Mouse (Mus musculus) c-Kit-negative CD71-positive TER-119-positive erythroid progenitor cells, embryonic 14.5 days (primary cell): ENCODE data around the gene Kcnk7.

Source experiments
- DNase-seq: peaks from one replicate; pipeline ENCODE4 v3.0.0-alpha.2; 2013; ENCODE audit warnings: low read depth, low spot score

Kcnk7 gene

DNA sequence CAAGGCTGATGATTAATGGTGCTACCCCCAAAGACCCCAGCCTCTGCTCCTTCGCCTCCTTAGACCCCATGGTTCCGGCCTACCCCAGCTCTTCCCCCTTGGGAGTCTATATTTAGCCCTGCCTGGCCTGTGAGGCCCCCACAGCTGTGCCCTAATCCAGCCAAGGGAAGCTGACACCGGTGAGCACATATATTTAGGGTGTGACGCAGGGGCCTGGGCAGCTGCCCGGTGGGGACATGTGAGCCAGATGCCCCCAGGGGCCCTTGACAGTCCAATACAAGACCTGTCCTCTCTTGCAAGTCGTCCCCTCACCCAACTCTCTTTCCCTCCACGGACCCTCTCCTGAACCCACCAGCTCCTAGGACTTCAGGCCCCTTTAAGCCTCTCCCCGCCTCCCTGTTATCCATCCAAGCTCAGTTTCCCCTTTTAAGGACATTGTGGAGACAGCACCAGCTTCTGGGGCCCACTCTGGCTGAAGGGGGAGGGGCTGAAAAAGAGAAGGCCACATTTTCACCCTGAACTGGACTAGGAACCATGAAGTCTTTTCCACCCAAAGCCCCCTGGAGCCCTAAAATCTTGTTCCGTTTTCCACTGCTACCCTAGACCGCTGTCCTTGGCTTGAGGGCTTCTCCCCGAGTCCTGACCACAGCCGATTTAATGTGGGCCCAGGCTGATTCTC is 21.0 kb downstream of the Kcnk7 start:
- no peak for DNase-seq

DNA sequence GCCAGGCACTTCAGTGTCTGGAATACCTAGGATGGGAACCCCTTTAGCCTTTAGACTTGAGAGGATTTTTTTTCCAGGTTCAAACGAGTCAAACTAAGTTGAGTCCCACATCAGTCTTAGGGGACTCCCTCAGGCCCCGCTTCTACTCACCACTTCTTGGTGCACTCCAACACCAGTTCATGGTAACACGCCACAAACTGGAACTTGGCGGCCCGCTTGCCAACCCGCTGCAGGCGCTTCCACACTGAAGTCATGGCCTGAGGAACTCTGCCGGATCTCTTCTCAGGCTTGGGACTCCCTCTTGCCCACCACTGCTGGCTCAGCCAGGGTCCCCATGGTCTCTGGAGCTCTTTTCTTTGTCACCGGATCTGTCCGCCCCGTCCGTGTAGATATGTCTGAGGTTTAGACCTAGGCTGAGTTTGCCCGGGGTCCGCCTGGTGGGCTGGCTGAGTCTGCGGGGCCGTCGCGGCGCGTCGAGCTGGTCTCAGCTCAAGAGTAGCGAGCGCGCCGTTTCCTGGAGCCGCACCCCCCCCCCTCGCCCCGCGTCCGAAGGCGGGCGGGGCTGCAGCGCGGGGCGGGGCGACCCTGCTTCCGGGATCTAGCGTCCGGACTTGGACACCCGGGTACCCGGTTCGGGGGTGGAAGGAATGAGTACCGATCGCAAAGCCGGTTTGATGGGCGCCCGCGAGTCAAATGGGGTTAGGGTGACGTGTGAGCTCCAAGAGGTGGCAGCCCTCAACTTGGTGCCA is 21.8 kb downstream of the Kcnk7 start, which contains the start of gene Ehbp1l1:
Gene Ehbp1l1 (minus strand): TSS at position 551 of the 749 bp plus-strand sequence.
- peak; percentile 71 for DNase-seq

DNA sequence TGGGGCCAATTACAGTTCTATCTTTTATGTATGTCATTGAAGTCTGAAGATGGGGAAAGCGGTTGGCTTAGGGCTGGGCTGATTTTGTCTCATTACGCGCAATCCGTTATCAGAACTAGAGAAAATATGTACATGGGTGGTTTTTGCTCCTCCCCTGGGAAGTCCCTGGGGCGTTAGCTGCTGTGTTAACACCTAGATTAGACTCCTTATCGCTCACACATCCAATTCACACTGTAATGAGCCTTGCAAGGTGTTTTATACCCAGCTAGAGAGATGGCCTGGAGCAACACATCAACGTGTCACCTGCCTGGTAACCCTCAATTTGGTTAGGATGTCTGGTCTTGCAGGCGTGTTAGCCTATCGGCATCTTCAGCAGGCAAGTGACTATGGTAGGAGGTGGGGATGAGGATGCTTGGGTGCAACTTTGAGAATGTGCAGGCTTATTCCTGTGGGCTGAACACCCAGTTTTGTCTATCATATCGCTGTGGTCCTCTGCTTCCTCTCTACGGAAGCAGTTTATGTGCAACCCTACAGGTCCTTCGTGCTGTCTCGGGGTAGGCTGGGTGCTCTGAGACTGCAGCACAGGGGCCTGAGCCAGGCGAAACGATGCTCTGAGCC is 22.9 kb downstream of the Kcnk7 start:
- peak; percentile 83 for DNase-seq

DNA sequence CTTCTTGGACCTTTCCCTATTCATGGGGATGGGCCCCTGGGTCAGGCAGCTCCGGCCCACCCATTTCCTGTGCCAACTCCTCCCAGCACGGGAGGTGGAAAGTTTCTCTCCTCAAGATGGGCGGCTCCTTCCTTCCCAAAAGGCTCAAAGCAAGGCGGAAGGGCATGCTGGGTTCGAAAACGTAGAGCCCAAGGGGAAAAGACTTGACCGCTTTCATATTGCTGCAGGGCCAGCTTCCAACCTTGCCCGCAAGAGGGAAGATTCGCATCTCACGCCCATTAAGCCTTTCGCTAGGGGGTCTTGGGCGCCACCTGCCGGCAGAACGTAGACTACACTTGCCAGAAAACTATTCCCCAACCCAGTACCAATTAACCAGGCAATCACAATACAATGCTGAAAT is 23.5 kb downstream of the Kcnk7 start:
- peak; percentile 83 for DNase-seq

DNA sequence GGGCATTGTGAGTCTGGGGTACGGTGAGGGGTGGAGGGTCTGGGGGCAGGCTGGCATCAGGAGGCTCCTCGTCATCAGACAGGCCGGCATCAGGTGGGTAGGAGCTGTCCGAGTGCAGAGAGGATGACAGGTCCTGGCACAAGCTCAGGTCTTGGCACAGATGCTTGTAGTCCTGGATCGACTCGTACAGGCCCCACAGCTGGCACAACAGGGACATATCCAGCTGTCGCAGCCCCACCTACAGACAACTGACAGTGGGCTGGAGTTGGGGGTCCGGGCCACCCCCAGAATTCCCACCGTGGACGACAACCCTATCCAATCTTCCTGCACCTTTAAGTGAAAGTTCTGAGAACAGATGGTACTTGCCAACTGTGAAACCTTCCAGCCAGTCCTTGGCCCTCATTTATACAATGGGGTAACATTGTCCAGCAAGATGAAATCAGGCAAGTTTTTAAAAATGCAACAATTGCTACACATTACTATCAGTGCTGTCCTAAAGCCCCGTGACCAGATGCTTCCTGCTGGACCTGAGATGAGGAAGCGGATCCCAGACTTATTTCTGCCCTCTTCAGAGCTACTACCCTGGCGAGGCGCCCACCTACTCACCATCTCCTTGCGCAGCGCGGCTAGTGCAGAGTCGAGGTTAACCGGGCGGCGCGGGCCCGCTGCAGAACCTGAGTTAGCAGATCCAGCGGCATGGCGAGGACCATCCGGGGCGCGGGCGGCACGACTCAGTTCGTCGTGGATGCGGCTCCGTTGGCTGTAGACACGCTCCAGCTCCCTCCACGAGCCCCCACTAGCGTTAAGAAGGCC is 24.7 kb downstream of the Kcnk7 start:
- DNase-seq = no peak

DNA sequence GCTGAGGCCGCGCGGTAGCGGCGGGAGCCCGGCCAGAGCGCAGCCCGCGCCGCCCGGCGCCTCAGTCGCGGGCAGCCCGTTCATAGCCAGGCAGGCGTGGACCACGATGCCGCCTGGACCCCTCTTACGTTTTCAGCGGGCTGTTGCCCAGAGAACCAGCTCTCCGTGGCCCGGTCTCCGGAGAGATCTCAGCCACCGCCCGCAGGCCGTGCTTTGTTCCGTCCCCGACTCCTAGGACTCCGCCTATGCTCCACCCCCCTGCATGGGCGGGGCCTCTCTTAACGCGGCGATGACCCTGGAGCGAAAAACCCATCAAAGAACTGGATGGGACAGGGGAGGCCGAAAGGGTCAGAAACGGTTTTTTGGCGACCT is 25.3 kb downstream of the Kcnk7 start, which contains the start of gene Fam89b:
Gene Fam89b (minus strand): TSS at position 210 of the 372 bp plus-strand sequence.
- peak; percentile 82 for DNase-seq

DNA sequence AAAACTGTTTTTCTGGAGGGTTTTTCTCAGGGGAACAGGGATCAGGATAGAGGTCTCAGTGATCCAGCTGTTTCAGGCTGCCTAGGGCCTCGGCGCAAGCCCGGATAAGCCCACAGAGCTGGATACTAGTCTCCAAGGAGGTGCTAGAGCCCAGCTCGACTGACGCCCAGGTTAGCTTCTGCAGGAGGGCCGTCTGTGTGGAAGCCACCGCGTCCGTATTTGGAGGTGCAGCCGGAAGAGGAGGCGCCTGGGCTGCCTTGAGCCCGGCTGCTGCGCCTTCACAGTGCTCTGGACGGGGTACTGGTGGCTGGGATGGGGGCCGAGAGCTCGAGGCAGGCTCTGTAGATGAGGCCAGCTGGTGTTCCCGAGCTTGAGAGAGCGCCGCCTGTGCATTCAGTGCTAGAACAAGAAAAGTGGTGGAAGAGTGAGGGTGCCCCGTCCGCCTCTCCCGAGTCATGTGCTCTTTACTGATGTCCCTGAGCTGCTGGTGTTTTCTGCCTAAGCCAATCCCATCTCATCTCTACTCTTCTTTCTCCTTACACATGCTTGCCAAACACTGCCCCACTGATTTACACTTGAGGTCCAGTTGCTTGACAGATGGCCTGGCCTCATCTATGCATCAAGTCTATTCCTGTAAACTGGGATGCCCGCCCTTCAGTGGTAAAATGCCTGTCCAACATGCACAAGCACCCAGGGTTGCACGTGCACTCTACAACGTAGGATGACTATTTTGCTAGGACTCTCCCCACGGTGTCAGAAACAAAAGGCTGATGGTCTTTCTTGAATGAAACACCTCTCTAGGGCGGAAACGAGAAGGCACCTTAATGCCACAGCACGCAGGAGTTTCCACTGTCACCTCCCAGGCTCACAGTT is 26.4 kb downstream of the Kcnk7 start:
- no peak for DNase-seq

DNA sequence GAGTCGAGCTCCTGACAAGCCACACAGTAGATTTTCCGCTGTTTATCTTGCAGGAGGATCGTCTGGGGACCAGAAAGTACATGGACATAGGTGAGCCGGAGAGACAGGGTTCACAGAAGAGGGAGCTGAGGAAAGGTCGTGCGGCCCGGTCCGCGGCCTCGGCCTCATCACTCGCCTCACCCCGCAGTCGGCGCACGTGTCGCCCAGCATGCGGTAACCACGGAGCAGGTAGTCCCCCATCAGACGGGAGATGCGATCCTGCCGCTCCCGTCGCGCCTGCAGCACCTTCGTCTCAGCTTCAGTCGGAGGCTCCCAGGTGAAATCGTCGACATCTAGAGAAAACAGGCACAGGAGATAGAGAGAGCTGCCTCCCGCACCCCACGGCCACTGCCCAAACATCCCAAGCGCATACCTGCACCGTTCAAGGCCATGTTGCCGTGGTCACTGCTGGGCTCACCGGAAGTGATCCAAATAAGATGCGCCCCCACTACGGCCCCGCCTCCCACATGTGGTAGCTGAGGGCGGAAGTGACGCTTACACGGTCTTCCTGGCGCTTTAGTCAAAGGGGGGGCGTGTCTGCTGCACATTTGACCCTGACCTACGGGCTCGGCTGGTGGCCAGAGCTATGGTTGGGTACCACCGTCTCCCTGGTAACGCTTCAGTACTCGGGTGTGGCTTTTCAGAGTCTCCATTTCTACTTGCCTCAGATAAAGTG is 27.3 kb downstream of the Kcnk7 start:
- DNase-seq = peak; percentile 58

DNA sequence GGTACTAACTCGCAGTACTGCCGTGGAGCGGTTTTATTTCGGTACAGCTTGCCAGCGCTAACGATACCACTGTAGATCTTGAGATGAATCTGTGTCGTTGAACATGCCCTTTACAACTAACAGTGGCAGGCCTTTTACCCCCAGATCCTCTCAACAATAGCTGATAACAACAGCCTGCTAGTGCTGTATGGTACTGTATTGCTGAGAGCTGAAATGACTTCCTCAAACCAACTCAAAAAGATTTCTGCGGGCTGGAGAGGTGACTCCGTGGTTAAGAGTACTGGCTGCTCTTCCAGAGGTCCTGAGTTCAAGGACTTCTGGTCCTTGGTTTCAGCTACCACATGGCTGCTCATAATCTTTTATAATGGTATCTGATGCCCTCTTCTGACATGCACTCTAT is 30.2 kb downstream of the Kcnk7 start:
- DNase-seq = no peak

DNA sequence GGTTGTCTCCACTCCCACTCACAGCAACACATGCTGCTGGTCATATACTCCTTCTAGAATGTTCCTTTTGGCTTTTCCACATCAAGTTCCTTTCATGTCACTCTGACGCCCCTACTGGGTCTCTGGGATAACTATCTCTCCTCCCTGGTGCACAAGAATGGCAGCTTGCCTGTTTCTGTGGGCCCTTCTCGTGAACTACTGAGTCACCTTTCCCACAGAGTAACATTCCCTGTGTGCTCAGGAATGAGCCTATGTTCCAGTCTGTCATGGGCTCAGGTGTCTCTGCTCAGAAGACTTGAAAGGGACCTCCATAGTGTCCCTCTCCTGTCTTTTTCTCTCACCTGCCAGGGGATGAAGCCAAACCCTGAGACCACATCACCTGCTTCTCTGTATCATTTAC is 35.3 kb downstream of the Kcnk7 start:
- DNase-seq = no peak

DNA sequence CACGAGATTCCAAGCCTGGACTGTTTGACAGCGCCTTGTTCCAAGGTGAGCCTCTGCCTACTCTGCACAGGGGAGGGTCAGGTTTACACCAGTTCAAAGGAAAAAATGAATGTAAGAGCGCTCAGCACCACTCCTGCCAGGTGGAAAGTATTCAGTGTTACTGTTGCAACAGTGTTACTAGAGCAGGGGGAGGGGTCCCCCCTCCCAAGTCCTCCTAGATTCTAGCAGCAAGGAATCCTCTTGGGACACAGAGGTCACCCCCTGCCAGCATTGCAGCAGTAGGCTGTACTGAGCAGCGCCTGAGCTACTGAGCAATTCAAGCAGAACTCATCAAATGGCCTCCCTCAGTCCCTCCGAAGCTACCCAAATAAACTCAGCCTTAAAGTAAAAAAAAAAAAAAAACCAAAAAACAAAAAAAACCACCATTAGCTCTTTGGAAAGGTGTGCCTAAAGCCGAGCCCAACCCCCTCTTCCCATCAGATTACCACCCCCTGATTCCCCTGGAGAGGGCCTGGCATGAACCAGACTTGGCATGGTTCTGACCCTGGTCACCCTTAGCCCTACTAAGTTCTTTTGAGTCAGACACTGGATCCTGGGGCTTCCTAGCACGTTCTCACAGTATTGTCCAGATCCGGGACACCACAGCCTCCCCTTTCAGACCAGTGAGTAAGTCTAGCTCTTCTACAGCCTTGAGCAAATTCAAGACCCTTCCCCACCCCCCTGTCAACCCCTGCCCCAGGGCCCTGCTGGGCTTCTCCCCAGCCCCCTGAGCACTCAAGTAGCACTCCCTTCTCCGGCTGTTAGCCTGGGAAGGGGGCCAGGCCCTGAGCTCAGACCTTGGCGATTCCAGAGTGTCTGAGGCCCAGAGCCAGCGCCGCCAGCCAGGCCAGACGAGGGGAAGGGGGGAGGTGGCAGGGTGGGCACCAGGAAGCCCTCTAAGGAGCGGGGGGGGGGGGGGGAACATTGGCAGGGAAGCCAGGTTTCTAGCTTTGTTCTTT is 36.5 kb downstream of the Kcnk7 start, which contains the start of gene Ltbp3:
Gene Ltbp3 (plus strand): TSS at position 585 of the 998 bp plus-strand sequence.
- no peak for DNase-seq

DNA sequence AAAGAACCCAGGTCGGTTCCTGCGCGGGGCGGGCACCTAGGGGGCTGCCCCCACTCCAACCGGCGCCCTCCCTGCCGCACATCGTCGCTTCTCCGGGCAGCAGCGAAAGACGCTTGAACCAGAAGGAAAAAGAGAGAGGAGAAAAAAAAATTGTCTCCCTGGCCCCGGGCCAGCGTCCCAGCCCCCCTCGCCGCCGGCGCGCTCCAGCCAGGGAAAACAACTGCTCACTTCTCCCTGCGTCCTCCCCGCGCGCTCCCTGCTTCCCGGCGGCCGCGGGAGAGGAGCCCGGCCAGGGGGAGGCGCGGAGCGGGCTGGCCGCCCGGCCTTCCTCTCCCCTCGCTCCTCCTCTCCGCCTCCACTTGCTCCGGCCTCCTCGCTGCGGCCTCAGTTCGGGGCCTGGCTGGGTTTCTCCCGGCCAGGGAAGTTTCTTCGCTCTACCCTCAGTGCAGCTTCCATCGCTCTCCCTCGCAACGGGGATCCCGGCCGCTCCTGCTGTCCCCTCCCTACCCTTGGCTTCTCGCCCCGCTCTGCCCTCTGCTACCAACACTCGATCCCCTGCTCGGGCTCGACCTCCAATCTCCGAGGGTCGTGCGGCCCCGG is 37.6 kb downstream of the Kcnk7 start:
- no peak for DNase-seq

DNA sequence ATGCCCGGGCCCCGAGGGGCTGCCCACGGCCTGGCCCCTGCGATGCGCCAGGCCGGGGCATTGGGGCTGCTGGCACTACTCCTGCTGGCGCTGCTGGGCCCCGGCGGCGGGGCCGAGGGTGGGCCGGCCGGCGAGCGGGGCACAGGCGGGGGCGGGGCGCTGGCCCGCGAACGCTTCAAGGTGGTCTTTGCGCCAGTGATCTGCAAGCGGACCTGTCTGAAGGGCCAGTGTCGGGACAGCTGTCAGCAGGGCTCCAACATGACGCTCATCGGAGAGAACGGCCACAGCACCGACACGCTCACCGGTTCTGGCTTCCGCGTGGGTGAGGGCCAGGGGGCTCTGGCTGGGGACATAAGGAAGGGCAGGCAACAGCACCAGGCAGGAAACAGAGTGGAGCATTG is 38.1 kb downstream of the Kcnk7 start:
- DNase-seq = no peak

DNA sequence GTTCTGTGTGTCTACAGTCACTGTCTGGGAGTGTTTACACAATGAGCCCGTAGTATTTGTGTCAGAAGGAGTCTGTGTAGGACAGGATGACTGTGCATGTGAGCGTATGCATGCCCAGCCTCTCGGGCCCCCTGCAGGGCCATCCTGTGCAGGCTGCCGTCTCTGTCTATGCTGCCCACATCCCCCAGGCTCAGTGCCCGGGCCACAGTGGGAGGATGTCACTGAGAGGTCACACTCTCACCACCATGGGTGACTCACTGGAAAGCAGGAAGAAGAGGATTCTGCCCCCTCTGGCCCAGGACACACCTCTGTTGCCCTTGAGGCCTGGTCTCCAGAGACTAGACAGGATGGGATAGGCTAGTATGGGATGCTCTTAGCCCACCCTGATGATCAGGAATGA is 39.4 kb downstream of the Kcnk7 start:
- DNase-seq = no peak

DNA sequence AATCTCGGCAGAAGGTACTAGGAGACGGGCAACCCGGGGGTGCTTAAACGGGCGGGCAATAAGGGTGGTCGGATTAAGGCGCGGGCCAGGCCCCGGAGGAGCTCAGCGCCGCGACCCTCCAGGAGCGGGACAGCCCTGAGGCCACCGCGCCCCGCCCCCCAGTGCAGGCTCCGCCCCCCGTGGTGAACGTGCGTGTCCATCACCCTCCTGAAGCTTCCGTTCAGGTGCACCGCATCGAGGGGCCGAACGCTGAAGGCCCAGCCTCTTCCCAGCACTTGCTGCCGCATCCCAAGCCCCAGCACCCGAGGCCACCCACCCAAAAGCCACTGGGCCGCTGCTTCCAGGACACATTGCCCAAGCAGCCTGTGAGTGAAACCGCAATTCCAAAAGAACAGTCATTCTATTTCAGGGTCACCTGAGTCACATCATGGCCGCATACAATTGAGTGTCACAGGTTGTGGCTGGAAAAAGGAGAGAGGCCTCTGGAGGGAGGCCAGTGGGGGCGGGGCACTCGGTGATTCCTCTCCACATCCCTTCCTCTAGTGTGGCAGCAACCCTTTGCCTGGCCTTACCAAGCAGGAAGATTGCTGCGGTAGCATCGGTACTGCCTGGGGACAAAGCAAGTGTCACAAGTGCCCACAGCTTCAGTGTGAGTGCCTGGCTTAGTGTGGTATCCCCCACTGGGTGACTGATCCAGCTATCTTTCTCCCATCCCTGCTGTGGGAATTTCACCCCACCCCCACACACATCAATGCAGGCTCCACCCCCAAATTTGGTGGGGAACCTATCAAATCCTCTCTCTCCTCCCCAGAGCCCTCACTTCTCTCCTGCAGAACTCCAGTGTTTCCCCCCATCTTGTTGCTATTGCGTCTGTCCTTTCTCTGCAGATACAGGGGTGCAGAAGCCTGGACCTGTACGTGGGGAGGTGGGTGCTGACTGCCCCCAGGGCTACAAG is 41.9 kb downstream of the Kcnk7 start:
- DNase-seq = no peak

DNA sequence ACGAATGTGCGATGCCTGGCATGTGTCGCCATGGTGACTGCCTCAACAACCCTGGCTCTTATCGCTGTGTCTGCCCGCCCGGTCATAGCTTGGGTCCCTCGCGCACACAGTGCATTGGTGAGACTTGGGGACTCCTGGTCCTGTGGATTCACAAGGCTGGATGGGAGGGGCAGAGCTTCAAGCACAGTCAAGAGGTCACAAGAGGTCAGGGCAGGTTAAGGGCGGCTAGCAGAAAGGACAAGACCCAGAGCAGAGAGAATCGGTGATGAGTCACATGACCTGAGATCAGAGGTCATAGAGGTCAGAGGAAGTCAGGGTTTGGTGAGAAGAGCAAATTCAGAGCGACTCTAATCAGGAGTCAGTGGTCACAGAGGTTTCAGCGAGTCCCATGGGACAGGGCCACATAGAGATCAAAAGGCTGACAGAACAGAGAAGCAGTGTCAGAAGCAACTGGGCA is 42.8 kb downstream of the Kcnk7 start:
- no peak for DNase-seq

DNA sequence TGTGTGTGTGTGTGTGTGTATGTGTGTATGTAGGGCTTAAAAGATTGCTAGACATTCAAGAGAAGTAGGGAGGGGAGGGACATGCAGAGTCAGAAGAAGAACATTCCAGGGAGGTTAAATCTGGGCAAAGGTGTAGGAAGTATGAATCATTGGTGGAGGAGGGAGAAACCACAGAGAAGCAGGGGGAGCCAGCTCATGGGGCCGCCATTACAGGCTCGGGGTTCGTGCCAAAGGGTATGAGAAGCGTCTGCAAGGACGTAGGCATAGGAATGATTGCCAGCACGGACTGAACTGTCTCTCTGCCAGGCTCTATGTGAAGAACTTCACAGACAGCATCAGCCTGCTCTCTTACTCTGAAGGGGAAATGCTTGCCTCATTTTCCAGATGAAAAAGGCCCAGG is 45.3 kb downstream of the Kcnk7 start:
- no peak for DNase-seq
